Mouse (Mus musculus): Measurements from ENCODE around the gene Ivd. TPM values are rescaled to one million over a fixed set of nuclear protein-coding genes. Genes with fewer than 3 reads are reported as not detected.

Ivd gene
- total and polyA plus RNA-seq, 3 experiments: 11.5 to 25.4 (median 18.5) TPM

DNA sequence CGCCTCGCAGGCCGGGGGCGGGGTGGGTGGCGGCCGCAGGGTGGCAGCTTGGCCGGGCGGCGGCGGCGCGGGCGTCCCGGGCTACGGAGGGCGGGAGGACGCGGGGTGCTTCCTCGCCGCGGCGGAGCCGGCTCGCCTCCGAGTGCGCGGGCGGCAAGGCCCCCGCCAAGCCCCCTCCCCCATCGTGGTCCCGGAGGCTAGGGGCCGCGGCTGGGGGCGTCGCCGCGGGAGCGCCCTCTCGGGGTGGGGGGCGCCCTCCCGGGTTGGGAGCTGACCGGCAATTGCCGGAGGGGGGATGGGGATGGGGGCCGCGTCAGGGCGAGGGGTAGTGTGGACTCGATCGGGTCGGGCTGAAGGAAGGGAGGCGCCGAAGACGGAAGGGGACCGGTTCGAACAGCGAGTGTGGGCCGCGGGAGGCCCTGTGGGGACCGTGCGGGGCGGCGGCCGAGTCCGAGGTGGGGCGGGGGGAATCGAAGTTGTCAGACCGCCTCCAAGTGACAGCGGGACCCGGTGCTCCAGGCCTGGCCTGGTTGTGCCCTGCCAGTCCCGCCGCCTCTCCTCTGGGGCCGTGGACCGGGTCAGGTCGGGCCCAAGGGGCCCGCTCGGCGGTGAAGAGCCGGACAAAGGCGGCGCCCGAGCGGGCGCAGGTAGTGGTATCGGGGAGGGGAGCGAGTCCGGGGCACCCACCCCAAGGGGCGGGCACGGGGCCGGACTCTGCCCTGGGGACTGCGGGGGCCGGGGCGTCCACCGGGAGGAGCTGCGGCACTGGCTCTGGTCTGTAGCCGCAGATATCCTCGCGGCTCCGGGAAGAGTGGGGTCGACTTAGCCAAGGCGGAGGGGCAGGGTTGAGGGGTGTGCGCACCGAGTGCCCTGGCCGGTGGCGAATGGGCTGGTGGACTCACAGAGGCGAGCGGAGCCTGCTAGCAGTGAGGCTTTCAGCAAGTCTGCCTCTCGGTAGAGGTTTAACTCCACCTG lies 40.6 kb downstream of the Ivd start:
- H3K4me3 ChIP-seq (ENCODE audit: low read depth, low read length): peak overlapping the region; percentile 92
- peaks cover 37% of the 10 kb centered on the region for H3K36me3 ChIP-seq (replicated peaks)
- TF ChIP-seq POLR2AphosphoS5 (IDR thresholded peaks at IDR 0.05; ENCODE audit: insufficient replicate concordance, low read depth, low read length) (no peak), GATA2 (IDR thresholded peaks at IDR 0.05; ENCODE audit: borderline replicate concordance, low read depth, low read length) (no peak), GATA1 (IDR thresholded peaks at IDR 0.05; ENCODE audit: borderline replicate concordance, low read length) (no peak), TAL1 (conservative IDR thresholded peaks at IDR 0.05; ENCODE audit: low read depth, low read length) (no peak)
- no peaks in the 10 kb centered on the region for H3K9me3 ChIP-seq (replicated peaks)
- H3K27me3 ChIP-seq (ENCODE audit: insufficient read depth, low read length): peaks cover 13% of the 10 kb centered on the region; the same call in 1 of the 2 replicates
- peak; percentile 58 for DNase-seq (ENCODE audit: low spot score)
- ATAC-seq (ENCODE audit: extremely low read depth, insufficient number of reproducible peaks, low FRiP score, poor library complexity, severe bottlenecking): no peak
- peaks cover 86% of the 10 kb centered on the region for H3K4me1 ChIP-seq (ENCODE audit: insufficient read depth, low read depth, low read length)

DNA sequence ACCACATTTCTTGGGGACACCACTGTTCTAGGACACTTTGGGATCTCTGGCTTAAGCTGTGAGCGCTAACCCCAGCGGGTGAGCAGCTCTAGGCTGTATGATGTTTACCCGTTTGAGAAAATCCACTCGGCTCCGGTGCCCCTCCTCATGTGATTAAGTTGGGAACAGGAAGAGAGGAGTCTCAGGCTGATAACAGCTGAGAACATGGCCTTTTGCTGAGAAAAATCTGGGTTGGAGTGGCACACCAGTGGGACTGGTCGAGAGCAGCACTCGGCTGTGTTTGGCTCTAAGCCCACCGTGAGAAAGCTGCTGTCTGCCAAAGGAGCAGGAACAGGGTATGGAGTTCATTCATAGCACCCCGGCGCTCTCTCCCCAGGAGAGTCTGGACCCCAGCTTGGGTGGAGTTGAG lies 41.6 kb downstream of the Ivd start:
- H3K27me3 ChIP-seq (ENCODE audit: insufficient read depth, low read length): peaks cover 3% of the 10 kb centered on the region; the same call in 1 of the 2 replicates
- peaks cover 81% of the 10 kb centered on the region for H3K4me1 ChIP-seq (ENCODE audit: insufficient read depth, low read depth, low read length)
- no peaks in the 10 kb centered on the region for H3K9me3 ChIP-seq (replicated peaks)
- H3K4me3 ChIP-seq (ENCODE audit: low read depth, low read length): peak overlapping the region; percentile 92; the same call in 1 of the 2 replicates
- H3K36me3 ChIP-seq (replicated peaks): peaks cover 43% of the 10 kb centered on the region
- DNase-seq (ENCODE audit: low spot score) (no peak), ATAC-seq (ENCODE audit: extremely low read depth, insufficient number of reproducible peaks, low FRiP score, poor library complexity, severe bottlenecking) (no peak)
- no peak for TF ChIP-seq GATA1 (IDR thresholded peaks at IDR 0.05; ENCODE audit: borderline replicate concordance, low read length)
- TF ChIP-seq GATA2 (IDR thresholded peaks at IDR 0.05; ENCODE audit: borderline replicate concordance, low read depth, low read length): no peak
- no peak for TF ChIP-seq POLR2AphosphoS5 (IDR thresholded peaks at IDR 0.05; ENCODE audit: insufficient replicate concordance, low read depth, low read length)
- TF ChIP-seq TAL1 (conservative IDR thresholded peaks at IDR 0.05; ENCODE audit: low read depth, low read length): no peak
- no peak for TF ChIP-seq CTCF (IDR thresholded peaks at IDR 0.05; ENCODE audit: low read depth, low read length)

DNA sequence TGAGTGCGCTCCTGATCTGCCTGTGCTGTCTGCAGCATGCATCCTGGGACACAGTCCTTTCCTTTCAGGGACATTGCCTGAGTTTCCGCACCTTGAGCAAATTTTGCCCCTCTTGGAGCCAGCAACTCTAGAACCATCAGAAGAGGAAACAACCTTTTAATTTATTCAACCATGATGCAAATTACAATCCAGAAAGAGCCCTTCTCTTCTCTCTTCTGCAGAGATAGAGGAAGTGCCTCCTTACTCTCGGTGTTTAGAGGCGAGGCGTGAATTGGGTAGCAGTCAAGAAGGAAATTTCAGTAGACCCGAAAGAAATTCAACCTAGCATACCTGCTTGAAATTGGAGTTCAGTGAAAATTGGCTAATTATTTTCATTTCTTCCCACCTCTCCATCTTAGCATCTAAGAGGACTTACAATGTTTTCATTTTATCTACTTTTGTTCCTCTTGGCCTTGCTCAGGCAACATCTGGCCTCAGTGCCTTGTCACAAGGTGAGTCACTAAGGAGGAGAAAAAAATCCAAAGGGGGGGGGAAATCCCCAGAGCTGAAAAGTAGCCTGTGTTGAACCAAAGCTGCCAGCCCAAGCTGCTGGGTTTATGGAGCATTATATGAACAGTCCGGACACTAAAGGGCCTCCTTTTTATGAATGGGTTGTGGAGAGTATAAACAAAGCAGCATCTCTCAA lies 43.8 kb downstream of the Ivd start:
- H3K9me3 ChIP-seq (replicated peaks): no peaks in the 10 kb centered on the region

DNA sequence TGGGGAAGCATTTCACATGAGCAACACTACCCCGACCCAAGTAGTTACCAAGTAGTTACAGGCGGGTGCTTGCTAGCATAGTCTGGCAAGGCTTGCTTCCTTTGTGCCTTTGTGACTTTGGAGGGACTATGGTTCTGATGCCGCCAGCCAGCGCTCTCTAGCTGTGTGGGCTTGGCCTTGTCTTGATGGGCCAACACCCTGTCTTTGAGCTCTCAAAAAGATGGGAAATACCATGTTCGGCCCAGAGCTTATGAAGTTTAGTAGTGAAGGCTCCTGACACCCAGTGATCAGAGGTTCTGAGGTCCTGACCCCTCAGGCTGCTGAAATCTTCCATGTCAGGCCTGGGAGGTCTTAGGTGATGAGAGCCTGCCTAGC lies 44.4 kb downstream of the Ivd start:
- Histone ChIP-seq H3K4me1 (ENCODE audit: insufficient read depth, low read depth, low read length) (peaks cover 75% of the 10 kb centered on the region), H3K9me3 (replicated peaks) (no peaks in the 10 kb centered on the region), H3K27me3 (ENCODE audit: insufficient read depth, low read length) (no peaks in the 10 kb centered on the region), H3K4me3 (ENCODE audit: low read depth, low read length) (no peak overlapping the region), H3K36me3 (replicated peaks) (peaks cover 68% of the 10 kb centered on the region)
- TF ChIP-seq GATA1 (IDR thresholded peaks at IDR 0.05; ENCODE audit: borderline replicate concordance, low read length) (no peak), POLR2AphosphoS5 (IDR thresholded peaks at IDR 0.05; ENCODE audit: insufficient replicate concordance, low read depth, low read length) (no peak), GATA2 (IDR thresholded peaks at IDR 0.05; ENCODE audit: borderline replicate concordance, low read depth, low read length) (no peak), TAL1 (conservative IDR thresholded peaks at IDR 0.05; ENCODE audit: low read depth, low read length) (no peak), CTCF (IDR thresholded peaks at IDR 0.05; ENCODE audit: low read depth, low read length) (no peak)
- ATAC-seq (ENCODE audit: extremely low read depth, insufficient number of reproducible peaks, low FRiP score, poor library complexity, severe bottlenecking) (no peak), DNase-seq (ENCODE audit: low spot score) (no peak)

More for the DNA sequence above, 43.8 kb downstream of the Ivd start:
- DNase-seq (ENCODE audit: low spot score): no peak
- H3K4me1 ChIP-seq (ENCODE audit: insufficient read depth, low read depth, low read length): peaks cover 74% of the 10 kb centered on the region
- no peak for TF ChIP-seq POLR2AphosphoS5 (IDR thresholded peaks at IDR 0.05; ENCODE audit: insufficient replicate concordance, low read depth, low read length)
- no peak for TF ChIP-seq GATA1 (IDR thresholded peaks at IDR 0.05; ENCODE audit: borderline replicate concordance, low read length)
- no peak for TF ChIP-seq TAL1 (conservative IDR thresholded peaks at IDR 0.05; ENCODE audit: low read depth, low read length)
- TF ChIP-seq GATA2 (IDR thresholded peaks at IDR 0.05; ENCODE audit: borderline replicate concordance, low read depth, low read length): no peak
- TF ChIP-seq CTCF (IDR thresholded peaks at IDR 0.05; ENCODE audit: low read depth, low read length): no peak
- no peak for ATAC-seq (ENCODE audit: extremely low read depth, insufficient number of reproducible peaks, low FRiP score, poor library complexity, severe bottlenecking)
- peaks cover 63% of the 10 kb centered on the region for H3K36me3 ChIP-seq (replicated peaks)
- no peak overlapping the region for H3K4me3 ChIP-seq (ENCODE audit: low read depth, low read length)
- no peaks in the 10 kb centered on the region for H3K27me3 ChIP-seq (ENCODE audit: insufficient read depth, low read length)

DNA sequence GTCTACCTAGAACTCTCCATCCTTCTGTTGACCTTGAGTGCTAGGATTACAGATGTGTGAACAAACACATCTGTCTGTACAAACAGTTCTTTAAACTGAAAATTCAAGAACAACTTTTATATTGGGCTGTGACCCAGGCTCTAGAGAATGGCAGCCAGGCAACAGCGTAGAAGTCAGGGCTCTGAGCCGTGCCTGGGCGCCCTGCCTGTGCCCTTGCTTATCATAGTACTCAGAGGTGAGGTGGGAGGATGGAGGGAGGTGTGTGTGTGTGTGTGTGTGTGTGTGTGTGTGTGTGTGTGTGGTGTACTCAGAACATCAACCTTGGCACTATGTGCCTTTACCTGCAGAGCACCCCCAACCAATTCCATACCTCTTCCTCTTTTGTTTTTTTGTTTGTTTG lies 46.0 kb downstream of the Ivd start:
- Histone ChIP-seq H3K27me3 (ENCODE audit: insufficient read depth, low read length) (no peaks in the 10 kb centered on the region), H3K4me1 (ENCODE audit: insufficient read depth, low read depth, low read length) (peaks cover 88% of the 10 kb centered on the region), H3K36me3 (replicated peaks) (peaks cover 83% of the 10 kb centered on the region), H3K4me3 (ENCODE audit: low read depth, low read length) (no peak overlapping the region), H3K9me3 (replicated peaks) (no peaks in the 10 kb centered on the region)
- ATAC-seq (ENCODE audit: extremely low read depth, insufficient number of reproducible peaks, low FRiP score, poor library complexity, severe bottlenecking): no peak
- no peak for TF ChIP-seq CTCF (IDR thresholded peaks at IDR 0.05; ENCODE audit: low read depth, low read length)
- TF ChIP-seq GATA2 (IDR thresholded peaks at IDR 0.05; ENCODE audit: borderline replicate concordance, low read depth, low read length): no peak
- no peak for TF ChIP-seq TAL1 (conservative IDR thresholded peaks at IDR 0.05; ENCODE audit: low read depth, low read length)
- no peak for TF ChIP-seq POLR2AphosphoS5 (IDR thresholded peaks at IDR 0.05; ENCODE audit: insufficient replicate concordance, low read depth, low read length)
- no peak for TF ChIP-seq GATA1 (IDR thresholded peaks at IDR 0.05; ENCODE audit: borderline replicate concordance, low read length)
- no peak for DNase-seq (ENCODE audit: low spot score)

DNA sequence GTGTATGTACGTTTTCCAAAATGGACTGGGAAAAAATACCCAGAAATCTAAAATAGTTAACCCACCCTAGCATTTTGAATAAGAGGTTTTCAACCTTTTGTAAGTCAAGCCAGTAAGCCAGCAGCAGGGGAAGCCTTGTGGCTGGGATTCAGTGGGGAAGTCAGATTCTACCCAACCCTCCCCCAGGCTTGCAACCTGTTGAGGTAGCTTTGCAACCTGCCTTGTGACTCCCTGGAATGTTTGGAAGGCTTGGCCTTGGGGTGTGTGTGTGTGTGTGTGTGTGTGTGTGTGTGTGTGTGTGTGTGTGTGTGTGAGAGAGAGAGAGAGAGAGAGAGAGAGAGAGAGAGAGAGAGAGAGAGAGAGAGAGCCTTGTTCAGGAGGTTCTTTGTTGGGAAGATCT lies 47.4 kb downstream of the Ivd start:
- no peaks in the 10 kb centered on the region for H3K27me3 ChIP-seq (ENCODE audit: insufficient read depth, low read length)
- ATAC-seq (ENCODE audit: extremely low read depth, insufficient number of reproducible peaks, low FRiP score, poor library complexity, severe bottlenecking) (no peak), DNase-seq (ENCODE audit: low spot score) (no peak)
- peaks cover 87% of the 10 kb centered on the region for H3K36me3 ChIP-seq (replicated peaks)
- no peak overlapping the region for H3K4me3 ChIP-seq (ENCODE audit: low read depth, low read length)
- H3K9me3 ChIP-seq (replicated peaks): no peaks in the 10 kb centered on the region
- TF ChIP-seq GATA1 (IDR thresholded peaks at IDR 0.05; ENCODE audit: borderline replicate concordance, low read length) (no peak), CTCF (IDR thresholded peaks at IDR 0.05; ENCODE audit: low read depth, low read length) (no peak), GATA2 (IDR thresholded peaks at IDR 0.05; ENCODE audit: borderline replicate concordance, low read depth, low read length) (no peak), POLR2AphosphoS5 (IDR thresholded peaks at IDR 0.05; ENCODE audit: insufficient replicate concordance, low read depth, low read length) (no peak), TAL1 (conservative IDR thresholded peaks at IDR 0.05; ENCODE audit: low read depth, low read length) (no peak)
- H3K4me1 ChIP-seq (ENCODE audit: insufficient read depth, low read depth, low read length): peaks cover 87% of the 10 kb centered on the region

Data from G1E (cell line).